Mouse (Mus musculus): ENCODE results near the gene Il34. TPM values are rescaled to one million over a fixed set of nuclear protein-coding genes. Genes with fewer than 3 reads are reported as not detected.
A peak's percentile ranks its signal among the peaks of the same experiment; 100 is the strongest.

Il34 gene
- polyA plus RNA-seq, 1 experiment: 8.6 TPM

DNA sequence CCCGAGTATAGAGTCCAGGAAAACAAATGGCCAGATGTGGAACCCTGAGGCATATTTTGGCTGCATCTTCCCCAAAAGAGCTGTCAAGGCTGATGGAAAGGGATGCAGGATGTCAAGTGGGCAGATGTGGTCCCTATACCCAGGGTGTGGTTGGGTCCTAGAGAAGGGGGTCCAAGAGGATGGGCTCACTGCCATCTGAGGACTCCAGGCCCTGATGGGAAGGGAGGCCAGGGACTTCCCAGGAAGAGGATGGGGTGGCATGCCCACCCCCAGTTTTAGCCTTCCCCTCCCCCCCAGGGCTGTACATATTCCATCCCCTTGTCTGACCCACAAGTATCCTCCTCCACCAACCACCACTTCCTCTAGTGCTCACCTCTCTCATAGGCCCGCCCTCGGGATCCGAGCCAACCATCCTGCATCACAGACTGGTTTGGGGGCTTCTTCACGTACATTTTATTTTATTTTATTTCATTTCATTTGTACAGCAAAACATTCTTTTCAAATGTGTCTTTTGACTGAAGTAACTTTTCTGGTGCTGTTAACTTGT, 65.0 kb downstream of the Il34 start:
- H3K27me3 ChIP-seq (ENCODE audit: control insufficient read depth, insufficient read depth, insufficient read length): no peaks in the 10 kb centered on the region
- H3K36me3 ChIP-seq (ENCODE audit: control insufficient read depth, insufficient read depth): peaks cover 4% of the 10 kb centered on the region
- no peak overlapping the region for H3ac ChIP-seq (ENCODE audit: control insufficient read depth, insufficient read length, low read depth)
- TF ChIP-seq MAX (IDR thresholded peaks at IDR 0.05): no peak
- no peak for TF ChIP-seq FOSL1 (IDR thresholded peaks at IDR 0.05; ENCODE audit: insufficient read depth, low read length, poor library complexity, severe bottlenecking)
- no peak for TF ChIP-seq MYOG (IDR thresholded peaks at IDR 0.05; ENCODE audit: control insufficient read depth, extremely low read depth, insufficient read length)
- no peaks in the 10 kb centered on the region for H3K79me3 ChIP-seq (ENCODE audit: low read depth)
- H3K4me3 ChIP-seq (ENCODE audit: insufficient read depth, poor library complexity, severe bottlenecking): no peak overlapping the region
- H3K79me2 ChIP-seq (ENCODE audit: control insufficient read depth, insufficient read depth): no peaks in the 10 kb centered on the region

GRCm38 (mm10) chr8:110738591-110739195, 67.0 kb downstream of the Il34 start:
- Histone ChIP-seq H3ac (ENCODE audit: control insufficient read depth, insufficient read length, low read depth) (no peak overlapping the region), H3K79me2 (ENCODE audit: control insufficient read depth, insufficient read depth) (no peaks in the 10 kb centered on the region), H3K36me3 (ENCODE audit: control insufficient read depth, insufficient read depth) (peaks cover 10% of the 10 kb centered on the region), H3K4me3 (ENCODE audit: insufficient read depth, poor library complexity, severe bottlenecking) (no peak overlapping the region), H3K27me3 (ENCODE audit: control insufficient read depth, insufficient read depth, insufficient read length) (no peaks in the 10 kb centered on the region), H3K79me3 (ENCODE audit: low read depth) (no peaks in the 10 kb centered on the region)
- TF ChIP-seq CTCF (IDR thresholded peaks at IDR 0.05; ENCODE audit: control insufficient read depth, insufficient read depth, insufficient read length): no peak
- TF ChIP-seq CEBPB (IDR thresholded peaks at IDR 0.05; ENCODE audit: low read depth): no peak
- TF ChIP-seq MYOD1 (IDR thresholded peaks at IDR 0.05; ENCODE audit: control insufficient read depth, insufficient read length, low read depth): no peak
- no peak for TF ChIP-seq FOSL1 (IDR thresholded peaks at IDR 0.05; ENCODE audit: insufficient read depth, low read length, poor library complexity, severe bottlenecking)

GRCm38 (mm10) chr8:110733036-110733435, 72.7 kb downstream of the Il34 start:
- TF ChIP-seq CTCF (IDR thresholded peaks at IDR 0.05; ENCODE audit: control insufficient read depth, insufficient read depth, insufficient read length) (no peak), MYOG (IDR thresholded peaks at IDR 0.05; ENCODE audit: control insufficient read depth, extremely low read depth, insufficient read length) (no peak), MYOD1 (IDR thresholded peaks at IDR 0.05; ENCODE audit: control insufficient read depth, insufficient read length, low read depth) (no peak), USF1 (IDR thresholded peaks at IDR 0.05; ENCODE audit: low read depth) (no peak), FOSL1 (IDR thresholded peaks at IDR 0.05; ENCODE audit: insufficient read depth, low read length, poor library complexity, severe bottlenecking) (no peak), MAX (IDR thresholded peaks at IDR 0.05) (no peak), CEBPB (IDR thresholded peaks at IDR 0.05; ENCODE audit: low read depth) (no peak)
- peaks cover 10% of the 10 kb centered on the region for H3K36me3 ChIP-seq (ENCODE audit: control insufficient read depth, insufficient read depth)
- no peaks in the 10 kb centered on the region for H3K79me3 ChIP-seq (ENCODE audit: low read depth)
- no peaks in the 10 kb centered on the region for H3K79me2 ChIP-seq (ENCODE audit: control insufficient read depth, insufficient read depth)
- H3K4me3 ChIP-seq (ENCODE audit: insufficient read depth, poor library complexity, severe bottlenecking): no peak overlapping the region
- no peak overlapping the region for H3ac ChIP-seq (ENCODE audit: control insufficient read depth, insufficient read length, low read depth)
- H3K27me3 ChIP-seq (ENCODE audit: control insufficient read depth, insufficient read depth, insufficient read length): no peaks in the 10 kb centered on the region

GRCm38 (mm10) chr8:110731346-110731859, 74.3 kb downstream of the Il34 start:
- no peaks in the 10 kb centered on the region for H3K27me3 ChIP-seq (ENCODE audit: control insufficient read depth, insufficient read depth, insufficient read length)
- no peak overlapping the region for H3K4me3 ChIP-seq (ENCODE audit: insufficient read depth, poor library complexity, severe bottlenecking)
- H3ac ChIP-seq (ENCODE audit: control insufficient read depth, insufficient read length, low read depth): no peak overlapping the region
- H3K79me2 ChIP-seq (ENCODE audit: control insufficient read depth, insufficient read depth): no peaks in the 10 kb centered on the region
- H3K36me3 ChIP-seq (ENCODE audit: control insufficient read depth, insufficient read depth): peaks cover 10% of the 10 kb centered on the region
- TF ChIP-seq CEBPB (IDR thresholded peaks at IDR 0.05; ENCODE audit: low read depth) (no peak), MAX (IDR thresholded peaks at IDR 0.05) (no peak), CTCF (IDR thresholded peaks at IDR 0.05; ENCODE audit: control insufficient read depth, insufficient read depth, insufficient read length) (no peak), MYOD1 (IDR thresholded peaks at IDR 0.05; ENCODE audit: control insufficient read depth, insufficient read length, low read depth) (no peak), FOSL1 (IDR thresholded peaks at IDR 0.05; ENCODE audit: insufficient read depth, low read length, poor library complexity, severe bottlenecking) (no peak), USF1 (IDR thresholded peaks at IDR 0.05; ENCODE audit: low read depth) (no peak), MYOG (IDR thresholded peaks at IDR 0.05; ENCODE audit: control insufficient read depth, extremely low read depth, insufficient read length) (no peak)
- no peaks in the 10 kb centered on the region for H3K79me3 ChIP-seq (ENCODE audit: low read depth)

GRCm38 (mm10) chr8:110726893-110727292, 78.8 kb downstream of the Il34 start:
- Histone ChIP-seq H3ac (ENCODE audit: control insufficient read depth, insufficient read length, low read depth) (no peak overlapping the region), H3K36me3 (ENCODE audit: control insufficient read depth, insufficient read depth) (no peaks in the 10 kb centered on the region), H3K79me3 (ENCODE audit: low read depth) (peaks cover 1% of the 10 kb centered on the region), H3K4me3 (ENCODE audit: insufficient read depth, poor library complexity, severe bottlenecking) (no peak overlapping the region), H3K79me2 (ENCODE audit: control insufficient read depth, insufficient read depth) (peaks cover 7% of the 10 kb centered on the region), H3K27me3 (ENCODE audit: control insufficient read depth, insufficient read depth, insufficient read length) (no peaks in the 10 kb centered on the region)
- TF ChIP-seq FOSL1 (IDR thresholded peaks at IDR 0.05; ENCODE audit: insufficient read depth, low read length, poor library complexity, severe bottlenecking) (no peak), MYOG (IDR thresholded peaks at IDR 0.05; ENCODE audit: control insufficient read depth, extremely low read depth, insufficient read length) (no peak), MYOD1 (IDR thresholded peaks at IDR 0.05; ENCODE audit: control insufficient read depth, insufficient read length, low read depth) (no peak), USF1 (IDR thresholded peaks at IDR 0.05; ENCODE audit: low read depth) (no peak), MAX (IDR thresholded peaks at IDR 0.05) (no peak), CTCF (IDR thresholded peaks at IDR 0.05; ENCODE audit: control insufficient read depth, insufficient read depth, insufficient read length) (peak; percentile 92), CEBPB (IDR thresholded peaks at IDR 0.05; ENCODE audit: low read depth) (no peak)
